Mouse (Mus musculus): ENCODE measurements at regions not wholly inside any gene's neighbourhood (a gene's known extent, or its start where the extent isn't known, plus 50 kb on each side); places are given as distances from the start of the nearest gene placed in this dataset.
A peak's percentile ranks its signal among the peaks of the same experiment; 100 is the strongest.

GRCm38 (mm10) chr14:46706462-46706861 lies 53.9 kb upstream of the Cdkn3 start:
- DNase-seq (ENCODE audit: extremely low spot score in 1 of 2, low spot score in 1 of 2) = no peak

- DNase-seq (ENCODE audit: extremely low spot score in 1 of 2, low spot score in 1 of 2) = no peak
Observed at GRCm38 (mm10) chr14:46704316-46704751, 56.0 kb upstream of the Cdkn3 start.

GRCm38 (mm10) chr14:46702669-46703435 lies 57.5 kb upstream of the Cdkn3 start:
- DNase-seq (ENCODE audit: extremely low spot score in 1 of 2, low spot score in 1 of 2) = peak; percentile 25 to 63

GRCm38 (mm10) chr14:46692571-46692970 lies 67.8 kb upstream of the Cdkn3 start:
- no peak for DNase-seq (ENCODE audit: extremely low spot score in 1 of 2, low spot score in 1 of 2)

GRCm38 (mm10) chr14:46692067-46692466 lies 68.3 kb upstream of the Cdkn3 start:
- no peak for DNase-seq (ENCODE audit: extremely low spot score in 1 of 2, low spot score in 1 of 2)

- DNase-seq (ENCODE audit: extremely low spot score in 1 of 2, low spot score in 1 of 2) = no peak
Observed at GRCm38 (mm10) chr14:46682728-46683127, 77.6 kb upstream of the Cdkn3 start.

DNA sequence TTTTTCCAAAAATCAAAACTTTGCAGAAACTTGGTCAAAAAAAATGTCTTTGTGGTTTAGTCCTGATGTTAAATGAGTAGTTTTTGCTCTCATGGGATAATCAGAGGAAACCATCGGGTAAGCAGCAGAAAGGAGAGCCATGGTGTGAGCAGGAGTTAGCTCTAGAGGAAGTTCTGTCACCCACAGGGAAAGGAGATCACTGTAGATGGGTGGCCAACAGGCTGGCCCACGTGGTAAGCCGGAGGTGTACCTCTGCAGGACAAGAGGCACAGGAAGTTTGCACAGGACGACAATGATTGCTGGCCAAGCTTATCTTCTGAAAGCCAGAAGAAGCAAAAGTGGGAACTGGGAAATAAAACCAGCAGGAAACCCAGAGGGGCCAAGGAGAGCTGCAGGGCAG lies 81.4 kb upstream of the Cdkn3 start:
- no peak for DNase-seq (ENCODE audit: extremely low spot score in 1 of 2, low spot score in 1 of 2)

- DNase-seq (ENCODE audit: extremely low spot score in 1 of 2, low spot score in 1 of 2) = no peak
Observed at GRCm38 (mm10) chr14:46671482-46672225, 88.7 kb upstream of the Cdkn3 start.

DNA sequence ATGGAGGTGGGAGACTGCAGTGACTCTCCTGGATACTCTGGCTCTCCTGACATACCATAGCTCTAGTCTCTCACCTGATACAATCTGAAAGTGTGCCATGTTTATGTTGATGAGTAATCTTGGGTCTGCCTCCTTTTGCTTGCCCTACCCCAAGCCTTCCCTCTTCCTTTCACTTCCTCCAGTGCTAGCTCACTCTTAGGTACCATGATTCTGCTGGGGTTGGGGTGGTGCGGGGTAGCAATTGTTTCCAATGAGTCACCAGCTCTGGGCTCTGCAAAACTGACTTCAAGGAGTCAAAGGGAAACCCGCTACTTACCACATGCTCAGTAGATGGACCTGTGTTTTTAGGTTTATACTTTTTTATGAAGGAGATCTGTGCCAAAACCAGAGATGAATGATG lies 89.3 kb upstream of the Cdkn3 start:
- no peak for DNase-seq (ENCODE audit: extremely low spot score in 1 of 2, low spot score in 1 of 2)

- DNase-seq (ENCODE audit: extremely low spot score in 1 of 2, low spot score in 1 of 2) = no peak
Observed at GRCm38 (mm10) chr14:46670221-46671046, 89.9 kb upstream of the Cdkn3 start.

- no peak for DNase-seq (ENCODE audit: extremely low spot score in 1 of 2, low spot score in 1 of 2)
Observed at GRCm38 (mm10) chr14:46668275-46668674, 92.1 kb upstream of the Cdkn3 start.

DNA sequence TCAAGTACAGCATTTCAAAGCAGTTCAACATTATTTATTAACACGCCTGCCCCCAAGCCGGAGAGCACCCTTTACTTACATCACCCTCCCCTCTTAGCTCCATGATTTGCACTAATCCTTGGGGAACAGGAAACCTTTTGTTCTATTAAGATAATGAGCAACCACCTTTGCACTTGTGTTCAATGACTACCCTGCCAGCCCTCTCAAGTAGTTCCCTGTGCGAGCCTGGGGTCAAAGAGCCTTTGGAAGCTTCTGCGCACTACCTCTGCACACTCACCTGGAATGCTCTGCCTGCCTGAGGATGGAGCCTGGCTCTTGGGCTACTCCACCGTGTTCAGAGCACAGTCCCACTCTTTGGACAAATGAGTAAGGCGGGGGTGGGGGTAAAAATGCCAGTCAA lies 96.0 kb upstream of the Cdkn3 start:
- no peak for DNase-seq (ENCODE audit: extremely low spot score in 1 of 2, low spot score in 1 of 2)

DNA sequence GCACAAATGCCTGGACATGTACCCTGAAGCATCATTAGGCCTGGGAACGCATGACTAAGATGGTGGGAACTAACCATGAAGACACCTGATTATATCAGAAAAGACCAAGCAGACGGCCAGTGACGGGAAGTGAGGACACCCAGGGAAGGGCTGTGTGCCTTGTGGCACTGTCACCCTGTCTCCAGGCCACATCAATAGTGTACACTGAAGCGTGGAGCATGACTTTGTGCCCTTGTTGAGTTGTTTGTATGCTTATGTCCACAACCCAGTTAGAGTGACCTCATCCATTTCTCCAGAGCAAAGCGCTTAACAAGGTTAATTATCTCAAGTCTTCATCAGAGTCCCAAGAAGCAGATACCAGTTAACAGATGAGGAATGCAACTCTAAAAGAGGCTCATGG lies 96.8 kb upstream of the Cdkn3 start:
- no peak for DNase-seq (ENCODE audit: extremely low spot score in 1 of 2, low spot score in 1 of 2)

DNA sequence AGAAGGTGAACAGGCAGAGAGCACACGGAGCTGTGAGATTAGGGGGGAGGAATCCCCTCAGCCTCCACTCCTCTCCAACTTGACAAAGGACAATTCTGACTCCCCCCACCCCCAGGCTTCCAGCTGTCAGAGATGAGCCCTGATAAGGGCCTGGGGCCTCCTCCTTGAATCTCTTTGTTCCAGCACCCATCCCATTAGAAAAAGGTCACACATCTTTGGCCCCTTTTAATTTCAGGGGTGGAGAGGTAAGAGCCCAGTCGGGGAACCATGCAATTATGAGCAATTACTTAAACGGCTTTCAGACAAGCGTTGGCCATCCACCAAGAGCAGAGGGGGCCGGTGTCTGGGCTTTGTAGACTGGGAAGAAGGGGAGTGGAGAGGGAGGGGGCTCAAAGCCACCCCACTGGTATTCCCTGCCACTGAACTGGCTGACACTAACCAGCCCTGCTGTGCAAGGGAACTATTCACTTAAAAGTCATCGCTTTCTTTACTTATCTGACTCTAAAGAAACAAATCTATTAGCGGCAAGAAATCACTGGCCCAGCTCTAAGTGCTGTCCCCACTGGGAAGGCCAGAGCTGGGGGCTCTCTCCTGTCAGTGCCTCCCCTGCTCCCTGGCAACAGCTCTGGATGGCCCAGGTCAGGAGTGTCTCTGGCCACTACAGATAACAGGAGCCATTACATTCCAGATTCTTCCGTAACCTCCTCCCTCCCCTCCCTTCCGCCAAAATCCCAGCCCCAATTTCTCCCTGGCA lies 98.4 kb upstream of the Cdkn3 start:
- DNase-seq (ENCODE audit: extremely low spot score in 1 of 2, low spot score in 1 of 2) = no peak

- DNase-seq (ENCODE audit: extremely low spot score in 1 of 2, low spot score in 1 of 2) = no peak
Observed at GRCm38 (mm10) chr14:46661118-46661791, 99.1 kb upstream of the Cdkn3 start.

DNA sequence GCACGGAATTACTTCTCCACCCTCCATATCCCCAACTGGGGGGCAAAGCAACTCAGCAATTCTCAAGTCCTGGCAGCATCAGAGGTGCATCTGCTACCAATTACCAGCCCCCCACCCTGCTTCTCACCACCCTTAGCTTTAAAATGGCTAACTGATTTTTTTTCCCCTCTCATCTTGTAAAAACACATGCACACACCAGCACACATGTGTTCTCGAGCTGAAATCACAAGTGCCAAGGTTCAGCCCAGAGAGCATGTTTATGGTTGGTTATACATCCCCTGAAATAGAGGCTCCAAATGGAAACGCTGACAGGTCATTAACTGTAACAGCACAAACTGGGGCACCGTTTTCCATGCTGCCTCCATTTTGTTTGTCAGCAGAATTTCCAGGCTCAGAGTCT lies 101.0 kb upstream of the Cdkn3 start:
- no peak for DNase-seq (ENCODE audit: extremely low spot score in 1 of 2, low spot score in 1 of 2)

- no peak for DNase-seq (ENCODE audit: extremely low spot score in 1 of 2, low spot score in 1 of 2)
Observed at GRCm38 (mm10) chr14:46656249-46656648, 104.1 kb upstream of the Cdkn3 start.

DNA sequence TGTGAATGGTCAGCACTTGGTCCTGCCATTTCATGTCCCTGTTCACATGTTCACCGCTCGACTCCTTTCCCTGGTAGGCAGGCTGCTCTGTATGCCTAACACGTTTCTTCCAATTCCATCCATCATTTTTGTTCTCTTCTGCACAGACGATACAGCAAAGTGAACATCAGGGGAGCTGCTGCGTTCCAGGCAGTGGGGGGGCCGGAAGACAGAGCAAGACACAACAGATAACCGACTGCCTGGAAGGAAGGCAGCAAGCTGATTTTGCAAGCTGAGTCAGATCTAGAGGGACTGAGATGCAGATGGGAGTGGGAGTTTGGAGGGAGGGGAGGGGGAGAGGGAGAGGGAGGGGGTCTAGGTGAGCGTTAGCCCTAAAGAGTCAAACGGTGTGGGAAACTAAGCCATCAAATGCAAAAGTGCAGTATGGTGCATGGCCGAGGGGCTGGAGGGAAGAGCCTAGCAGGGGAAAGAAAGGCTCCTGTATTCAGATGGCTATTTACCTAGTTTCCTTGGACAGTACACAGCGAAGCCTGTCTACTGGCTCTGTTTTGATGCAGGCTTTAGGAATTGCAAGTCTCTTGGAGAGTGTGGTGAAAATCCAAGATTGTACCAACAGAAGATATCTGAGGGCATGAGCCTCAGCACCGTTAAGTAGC lies 112.9 kb upstream of the Cdkn3 start:
- peak in 1 of 2 experiments; percentile 6 for DNase-seq (ENCODE audit: extremely low spot score in 1 of 2, low spot score in 1 of 2)

DNA sequence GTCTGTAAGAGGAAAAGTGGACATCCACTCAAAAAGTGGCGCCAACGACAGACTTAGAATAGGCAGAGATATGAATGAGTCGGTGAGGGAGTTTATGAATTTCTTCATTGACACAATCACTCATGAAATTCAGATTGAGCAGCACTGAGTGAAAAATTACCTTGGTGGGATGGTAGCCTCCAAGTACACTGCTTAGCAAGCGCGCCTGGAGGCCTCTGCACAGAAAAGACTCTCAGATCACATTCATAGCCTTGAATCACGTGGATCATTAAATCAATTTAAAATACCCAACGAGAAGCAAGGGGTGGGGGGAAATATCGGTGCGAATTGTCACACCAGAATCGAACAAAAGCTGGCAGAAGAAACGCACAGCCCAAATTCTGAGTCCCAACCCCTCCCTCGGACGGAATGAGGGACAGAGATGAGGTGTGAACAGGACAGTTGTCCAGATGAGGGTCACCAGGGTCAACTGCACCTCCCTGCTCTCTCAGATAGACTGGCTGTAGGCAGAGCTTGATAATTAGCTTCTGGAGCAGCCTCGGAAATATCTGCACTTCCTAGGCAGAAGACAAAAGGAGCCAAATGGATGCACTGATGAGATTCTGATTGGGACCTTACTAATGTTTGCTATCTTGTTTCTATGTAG lies 113.5 kb upstream of the Cdkn3 start:
- no peak for DNase-seq (ENCODE audit: extremely low spot score in 1 of 2, low spot score in 1 of 2)

Measured in layer of hippocampus, postnatal 25 days (tissue).